Mouse (Mus musculus): ENCODE measurements around the gene Tpr. TPM values are rescaled to one million over a fixed set of nuclear protein-coding genes. Genes with fewer than 3 reads are reported as not detected.

Tpr gene
- 40.5 and 48.8 TPM in 2 replicates for polyA plus RNA-seq (2012; rRNA removed)

GRCm38 (mm10) chr1:150392638-150393487 lies at the start of gene Tpr, which contains the start of gene Odr4:
Gene Tpr, plus strand, starts transcription at chr1:150392838.
Gene Odr4, minus strand, starts transcription at chr1:150393080.

GRCm38 (mm10) chr1:150466132-150466531 lies 73.5 kb downstream of the Tpr start, which contains the start of gene Prg4:
Gene Prg4, minus strand, starts transcription at chr1:150466165.

Other genes with a start within 250 kb of the Tpr start
- gene Pdc, start 73.4 kb upstream of the Tpr start, polyA plus RNA-seq (2012; rRNA removed): not detected in 2 replicates
- 10.7 and 12.1 TPM in 2 replicates for gene Odr4, start 242 bp downstream of the Tpr start, polyA plus RNA-seq (2012; rRNA removed)
- gene Prg4, start 73.3 kb downstream of the Tpr start, polyA plus RNA-seq (2012; rRNA removed): 0.08 and 0.09 TPM in 2 replicates

All from liver, embryonic 18 days (tissue).